Mouse (Mus musculus) embryo, embryonic 10 days (tissue): ENCODE measurements around the gene Rexo1.
A peak's percentile ranks its signal among the peaks of the same experiment; 100 is the strongest.
"Not testable (repeated sequence)": the region's sequence is repeated elsewhere in the genome, so short reads cannot be mapped to it uniquely, and the experiment has no call there.

Source experiments
- DNase-seq: peaks from one replicate; pipeline ENCODE4 v3.0.0-alpha.2; 2015; ENCODE audit warnings: low spot score

The Rexo1 gene

GRCm38 (mm10) chr10:80561116-80561944 is at the start of gene Rexo1:
TSS of gene Rexo1 (minus strand) at chr10:80561560.
- DNase-seq = peak; percentile 96

- DNase-seq = peak; percentile 57
Measured at GRCm38 (mm10) chr10:80611024-80611423, 49.7 kb upstream of the Rexo1 start.

GRCm38 (mm10) chr10:80610116-80610785 is 48.9 kb upstream of the Rexo1 start:
- DNase-seq = no peak

GRCm38 (mm10) chr10:80609269-80609924 is 48.0 kb upstream of the Rexo1 start:
- DNase-seq = no peak

- DNase-seq = no peak
Measured at GRCm38 (mm10) chr10:80608435-80608834, 47.1 kb upstream of the Rexo1 start.

GRCm38 (mm10) chr10:80606737-80607350 is 45.5 kb upstream of the Rexo1 start:
- no peak for DNase-seq

GRCm38 (mm10) chr10:80606306-80606705 is 44.9 kb upstream of the Rexo1 start:
- DNase-seq = no peak

GRCm38 (mm10) chr10:80605721-80606120 is 44.4 kb upstream of the Rexo1 start, which contains the start of gene Gm49322:
TSS of gene Gm49322 (plus strand) at chr10:80606021.
- DNase-seq = not testable (repeated sequence)

GRCm38 (mm10) chr10:80604988-80605387 is 43.6 kb upstream of the Rexo1 start:
- no peak for DNase-seq

GRCm38 (mm10) chr10:80604001-80604509 is 42.7 kb upstream of the Rexo1 start:
- no peak for DNase-seq

- DNase-seq = no peak
Measured at GRCm38 (mm10) chr10:80603364-80603763, 42.0 kb upstream of the Rexo1 start.

- DNase-seq = peak; percentile 99
Measured at GRCm38 (mm10) chr10:80602698-80603325, 41.5 kb upstream of the Rexo1 start, which contains the start of the genes Scamp4 and Adat3. TSS of gene Scamp4 (plus strand) at chr10:80602872. TSS of gene Adat3 (plus strand) at chr10:80602880.

- no peak for DNase-seq
Measured at GRCm38 (mm10) chr10:80596318-80596717, 35.0 kb upstream of the Rexo1 start.

- DNase-seq = peak; percentile 97
Measured at GRCm38 (mm10) chr10:80589879-80590854, 28.8 kb upstream of the Rexo1 start, which contains the start of gene Abhd17a. TSS of gene Abhd17a (minus strand) at chr10:80590341.

- DNase-seq = no peak
Measured at GRCm38 (mm10) chr10:80589127-80589878, 27.9 kb upstream of the Rexo1 start.

- peak; percentile 23 for DNase-seq
Measured at GRCm38 (mm10) chr10:80587305-80587657, 25.9 kb upstream of the Rexo1 start.

- no peak for DNase-seq
Measured at GRCm38 (mm10) chr10:80586407-80587304, 25.3 kb upstream of the Rexo1 start.

- no peak for DNase-seq
Measured at GRCm38 (mm10) chr10:80585581-80585980, 24.2 kb upstream of the Rexo1 start.
